Mouse (Mus musculus) spleen, embryonic (tissue): ENCODE measurements around the gene Apoa4.

Experiments
- CTCF ChIA-PET: fragments of 350-600 bp; sonication (Branson Sonifier 250); formaldehyde crosslinking; loops from one replicate; lab custom pipeline; 2022; lab: Charles Lee

The Apoa4 gene

DNA sequence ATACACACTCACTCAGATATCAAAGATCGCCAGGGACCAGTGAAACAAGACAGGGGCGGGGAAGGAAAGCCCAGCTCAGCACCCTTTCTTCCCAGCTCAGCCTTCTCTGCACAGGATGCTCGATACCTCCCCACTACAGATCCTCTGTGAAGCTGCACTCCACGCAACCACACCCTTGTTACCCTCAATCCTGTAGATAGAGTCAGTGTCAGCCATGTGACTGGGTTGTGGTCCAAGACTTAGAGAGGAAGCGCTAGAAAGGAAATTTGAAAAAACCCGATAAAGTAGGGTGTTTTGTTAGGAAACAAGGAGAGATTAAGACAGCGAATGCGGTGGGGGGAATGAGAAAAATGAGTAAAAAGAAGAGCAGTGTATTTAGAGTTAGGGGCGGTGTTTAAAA, 31.6 kb downstream of the Apoa4 start:
- CTCF ChIA-PET = no interaction called here

GRCm38 (mm10) chr9:46272677-46273454, 32.4 kb downstream of the Apoa4 start, which contains the start of gene Zpr1:
Gene Zpr1, plus strand, starts transcription at chr9:46273064.
- CTCF ChIA-PET = no interaction called here

DNA sequence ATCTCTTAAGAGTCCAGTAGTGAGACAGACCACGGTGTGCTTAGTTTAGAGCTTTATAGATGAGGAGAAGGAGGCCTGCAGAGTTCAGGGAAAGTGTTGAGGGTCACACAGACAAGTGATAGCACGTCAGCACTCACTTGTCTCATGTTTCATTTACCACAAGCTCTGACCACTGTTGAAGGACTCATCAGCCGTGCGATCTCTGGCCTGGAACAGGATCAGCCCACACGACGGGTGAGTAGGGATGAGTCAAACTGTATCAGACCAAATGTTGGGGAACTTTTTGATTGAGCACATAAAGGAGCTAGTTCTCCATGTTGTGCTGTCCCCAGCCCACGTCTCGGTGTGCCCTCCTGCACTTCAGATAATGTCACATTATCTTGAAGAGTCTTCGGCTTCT, 34.0 kb downstream of the Apoa4 start:
- CTCF ChIA-PET = no interaction called here

DNA sequence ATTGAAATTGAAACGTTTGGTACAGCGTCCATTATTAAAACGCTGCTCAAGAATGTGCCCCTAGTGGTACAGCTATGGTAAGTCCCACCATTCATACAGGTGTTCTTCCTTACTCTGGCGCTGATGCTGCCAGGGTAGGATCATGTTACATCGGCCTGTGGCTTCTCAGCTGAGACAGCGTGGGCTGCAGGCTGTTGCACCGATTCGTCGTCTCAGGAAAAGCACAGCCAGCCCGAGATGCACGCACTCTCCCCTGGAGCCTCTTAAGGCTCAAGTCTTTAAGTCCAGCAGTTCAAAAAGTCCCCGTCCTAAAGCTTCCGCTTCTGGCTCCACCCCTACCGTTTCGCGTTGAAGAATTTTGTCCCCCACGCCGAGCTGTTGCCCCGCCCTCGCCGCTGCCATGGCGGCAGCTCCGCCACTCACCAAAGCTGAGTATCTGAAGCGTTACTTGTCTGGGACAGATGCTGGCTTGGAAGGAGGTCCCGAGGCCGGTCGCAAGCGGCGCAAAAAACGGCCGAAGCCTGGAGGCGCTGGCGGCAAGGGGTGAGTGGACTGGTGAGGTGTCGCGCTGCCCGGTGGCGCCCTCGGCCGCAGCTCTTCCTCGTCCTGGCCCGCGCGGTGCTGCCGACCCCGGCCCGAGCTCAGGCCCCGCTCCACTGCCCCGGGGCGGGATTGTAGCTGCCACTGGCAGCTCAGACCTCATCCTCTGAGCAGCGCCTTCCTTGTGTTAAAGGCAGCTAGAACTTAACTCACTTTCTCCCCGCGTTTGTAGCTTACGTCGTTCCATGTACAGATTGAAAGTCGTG, 42.3 kb downstream of the Apoa4 start, which contains the start of gene Bud13:
Bud13 (plus strand) TSS at position 378 of the 806 bp plus-strand sequence.
- CTCF ChIA-PET = interaction anchor here (0.5 kb wide), 1 partner anchor 37 kb away, joined by 3 read pairs; the partner anchor contains the start of gene 4931429L15Rik
